Mouse (Mus musculus): ENCODE data around the gene Cadm4. TPM values are rescaled to one million over a fixed set of nuclear protein-coding genes. Genes with fewer than 3 reads are reported as not detected.

Cadm4 gene
- polyA plus RNA-seq, 1 experiment from 2014 or later, result 6.6 TPM

GRCm38 (mm10) chr7:24486654-24487130 lies 4.9 kb downstream of the Cadm4 start:
- H3K9ac ChIP-seq (replicated peaks; ENCODE audit: low read length), result no peak overlapping the region
- H3K27ac ChIP-seq (ENCODE audit: low read length), result no peak overlapping the region
- H3K4me2 ChIP-seq (replicated peaks; ENCODE audit: low read depth, low read length), result 0 out of 2 replicates have a peak overlapping the region, but pooled peaks have one; percentile 26
- WGBS, result 29% methylated on average over 9 of the region's 9 CpGs
- H3K4me3 ChIP-seq (ENCODE audit: low read length), result no peak overlapping the region
- peak; percentile 53 for ATAC-seq (ENCODE audit: low FRiP score, low TSS enrichment)
- peaks cover 6% of the 10 kb centered on the region for H3K27me3 ChIP-seq (ENCODE audit: insufficient read depth, low read length)
- H3K36me3 ChIP-seq (ENCODE audit: insufficient read depth, low read length), result no peaks in the 10 kb centered on the region
- peaks cover 13% of the 10 kb centered on the region for H3K4me1 ChIP-seq (ENCODE audit: insufficient read depth, low read length)
- no peaks in the 10 kb centered on the region for H3K9me3 ChIP-seq (ENCODE audit: low read length)

DNA sequence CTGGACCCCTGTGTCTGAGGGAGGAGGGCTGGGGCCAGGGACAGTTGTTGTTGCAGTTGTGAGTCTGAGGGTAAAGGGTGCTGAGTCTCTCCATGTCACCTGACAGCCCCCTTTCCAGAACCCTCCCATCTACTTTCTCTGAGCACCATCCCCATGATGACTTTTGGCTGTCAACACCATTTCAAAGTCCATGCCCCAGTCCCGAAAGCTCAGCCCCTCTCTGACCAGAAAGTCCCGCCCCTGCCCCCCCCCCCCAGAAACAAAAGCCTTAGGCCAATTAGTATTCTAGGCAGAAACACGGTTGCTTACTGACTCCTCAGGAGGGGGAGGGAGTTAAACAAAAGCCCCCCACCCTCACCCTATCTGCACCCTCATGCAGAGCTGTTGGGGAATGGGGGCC lies 5.6 kb downstream of the Cadm4 start:
- Histone ChIP-seq H3K4me2 (replicated peaks; ENCODE audit: low read depth, low read length) (no peak overlapping the region), H3K27ac (ENCODE audit: low read length) (no peak overlapping the region), H3K9me3 (ENCODE audit: low read length) (no peaks in the 10 kb centered on the region), H3K27me3 (ENCODE audit: insufficient read depth, low read length) (peaks cover 6% of the 10 kb centered on the region), H3K4me3 (ENCODE audit: low read length) (no peak overlapping the region), H3K4me1 (ENCODE audit: insufficient read depth, low read length) (peaks cover 12% of the 10 kb centered on the region), H3K36me3 (ENCODE audit: insufficient read depth, low read length) (no peaks in the 10 kb centered on the region), H3K9ac (replicated peaks; ENCODE audit: low read length) (no peak overlapping the region)
- WGBS, result 30% methylated on average over 3 of the region's 3 CpGs
- 0 out of 2 replicates have a peak, but pooled peaks have one; percentile 17 for ATAC-seq (ENCODE audit: low FRiP score, low TSS enrichment)

- Histone ChIP-seq H3K27ac (ENCODE audit: low read length) (no peak overlapping the region), H3K4me1 (ENCODE audit: insufficient read depth, low read length) (peaks cover 12% of the 10 kb centered on the region), H3K9me3 (ENCODE audit: low read length) (no peaks in the 10 kb centered on the region), H3K4me2 (replicated peaks; ENCODE audit: low read depth, low read length) (no peak overlapping the region), H3K4me3 (ENCODE audit: low read length) (no peak overlapping the region), H3K9ac (replicated peaks; ENCODE audit: low read length) (no peak overlapping the region), H3K36me3 (ENCODE audit: insufficient read depth, low read length) (no peaks in the 10 kb centered on the region), H3K27me3 (ENCODE audit: insufficient read depth, low read length) (no peaks in the 10 kb centered on the region; the same call in 1 of the 2 replicates)
- whole genome bisulfite sequencing, result 87% methylated on average over 8 of the region's 8 CpGs
- no peak for ATAC-seq (ENCODE audit: low FRiP score, low TSS enrichment)
These were observed 6.5 kb downstream of the Cadm4 start for GRCm38 (mm10) chr7:24488303-24488702.

GRCm38 (mm10) chr7:24499856-24500577 lies 18.2 kb downstream of the Cadm4 start:
- WGBS, result 7% methylated on average over 43 of the region's 43 CpGs
- H3K4me3 ChIP-seq (ENCODE audit: low read length), result peak overlapping the region; percentile 44
- peaks cover 19% of the 10 kb centered on the region for H3K4me1 ChIP-seq (ENCODE audit: insufficient read depth, low read length)
- ATAC-seq (ENCODE audit: low FRiP score, low TSS enrichment), result peak; percentile 80
- H3K27ac ChIP-seq (ENCODE audit: low read length), result no peak overlapping the region
- peak overlapping the region; percentile 54 for H3K9ac ChIP-seq (replicated peaks; ENCODE audit: low read length)
- H3K9me3 ChIP-seq (ENCODE audit: low read length), result 0 out of 2 replicates have a peak, but pooled peaks cover 4% of the 10 kb centered on the region
- peak overlapping the region; percentile 67 for H3K4me2 ChIP-seq (replicated peaks; ENCODE audit: low read depth, low read length)
- H3K27me3 ChIP-seq (ENCODE audit: insufficient read depth, low read length), result peaks cover 26% of the 10 kb centered on the region
- no peaks in the 10 kb centered on the region for H3K36me3 ChIP-seq (ENCODE audit: insufficient read depth, low read length)

GRCm38 (mm10) chr7:24500929-24501328 lies 19.1 kb downstream of the Cadm4 start:
- no peak overlapping the region for H3K9ac ChIP-seq (replicated peaks; ENCODE audit: low read length)
- H3K4me2 ChIP-seq (replicated peaks; ENCODE audit: low read depth, low read length), result no peak overlapping the region
- H3K27me3 ChIP-seq (ENCODE audit: insufficient read depth, low read length), result peaks cover 26% of the 10 kb centered on the region
- peaks cover 26% of the 10 kb centered on the region for H3K4me1 ChIP-seq (ENCODE audit: insufficient read depth, low read length)
- no peak overlapping the region for H3K4me3 ChIP-seq (ENCODE audit: low read length)
- 0 out of 2 replicates have a peak, but pooled peaks cover 4% of the 10 kb centered on the region for H3K9me3 ChIP-seq (ENCODE audit: low read length)
- WGBS, result 41% methylated on average over 7 of the region's 7 CpGs
- no peak overlapping the region for H3K27ac ChIP-seq (ENCODE audit: low read length)
- no peak for ATAC-seq (ENCODE audit: low FRiP score, low TSS enrichment)
- no peaks in the 10 kb centered on the region for H3K36me3 ChIP-seq (ENCODE audit: insufficient read depth, low read length)

DNA sequence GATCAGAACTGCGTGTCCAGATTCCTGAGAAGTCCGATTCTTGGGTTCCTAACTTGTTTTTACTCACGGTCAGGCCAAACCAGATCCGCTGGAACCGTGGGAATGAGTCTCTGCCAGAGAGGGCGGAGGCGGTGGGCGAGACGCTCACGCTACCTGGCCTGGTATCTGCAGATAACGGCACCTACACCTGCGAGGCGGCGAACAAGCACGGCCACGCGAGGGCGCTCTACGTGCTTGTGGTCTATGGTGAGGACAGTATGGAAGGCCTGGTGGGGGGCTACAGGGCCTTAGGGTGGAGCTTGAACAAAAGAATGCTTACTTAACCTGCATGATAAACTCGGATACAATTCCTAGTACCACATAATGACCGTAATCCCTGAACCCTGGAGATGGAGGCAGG lies 19.7 kb downstream of the Cadm4 start:
- H3K27me3 ChIP-seq (ENCODE audit: insufficient read depth, low read length), result peaks cover 26% of the 10 kb centered on the region
- 0 out of 2 replicates have a peak, but pooled peaks cover 4% of the 10 kb centered on the region for H3K9me3 ChIP-seq (ENCODE audit: low read length)
- H3K27ac ChIP-seq (ENCODE audit: low read length), result no peak overlapping the region
- 59% methylated on average over 21 of the region's 21 CpGs for WGBS
- no peak overlapping the region for H3K4me2 ChIP-seq (replicated peaks; ENCODE audit: low read depth, low read length)
- no peak overlapping the region for H3K9ac ChIP-seq (replicated peaks; ENCODE audit: low read length)
- ATAC-seq (ENCODE audit: low FRiP score, low TSS enrichment), result no peak
- H3K36me3 ChIP-seq (ENCODE audit: insufficient read depth, low read length), result no peaks in the 10 kb centered on the region
- no peak overlapping the region for H3K4me3 ChIP-seq (ENCODE audit: low read length)
- peaks cover 32% of the 10 kb centered on the region for H3K4me1 ChIP-seq (ENCODE audit: insufficient read depth, low read length)

DNA sequence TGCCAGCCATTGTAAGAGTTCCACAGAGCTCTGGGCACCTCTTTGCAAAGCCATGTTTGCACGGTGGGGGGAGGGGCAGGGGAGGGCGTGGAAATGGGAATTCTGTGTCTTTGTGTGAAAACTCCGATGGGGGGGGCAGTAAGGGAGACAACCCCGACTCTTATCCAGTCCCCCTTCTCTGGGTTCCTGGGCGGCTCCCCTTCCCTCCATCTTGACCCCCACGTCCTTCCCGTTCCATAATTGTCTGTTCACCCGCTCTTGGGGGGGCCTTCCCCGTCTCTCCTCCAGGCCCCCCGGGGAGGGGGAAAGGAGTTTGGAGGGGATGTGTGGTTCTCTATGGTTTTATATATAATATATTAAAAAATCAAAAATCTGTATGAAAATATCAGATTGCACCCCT lies 22.2 kb downstream of the Cadm4 start:
- 18% methylated on average over 10 of the region's 10 CpGs for whole genome bisulfite sequencing

DNA sequence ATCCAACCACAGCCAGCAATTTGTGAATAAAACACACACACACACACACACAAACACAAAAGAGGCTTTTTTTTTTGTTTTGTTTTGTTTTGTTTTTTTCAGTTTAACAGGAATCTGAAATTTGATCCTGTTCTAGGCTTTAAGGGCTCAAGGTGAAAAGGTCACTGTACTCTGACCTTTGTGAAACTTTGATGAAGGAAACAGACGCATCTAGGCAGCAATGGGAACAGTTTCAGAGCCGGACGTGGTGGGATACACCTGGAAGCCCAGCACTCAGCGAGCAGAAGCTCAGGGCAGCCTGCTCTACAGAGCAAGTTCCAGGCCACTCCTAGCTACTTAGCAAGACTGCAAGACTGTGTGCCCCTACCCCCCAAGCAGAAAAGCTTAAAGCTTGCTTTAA lies 23.0 kb downstream of the Cadm4 start:
- Histone ChIP-seq H3K9ac (replicated peaks; ENCODE audit: low read length) (no peak overlapping the region), H3K4me1 (ENCODE audit: insufficient read depth, low read length) (peaks cover 35% of the 10 kb centered on the region), H3K4me3 (ENCODE audit: low read length) (no peak overlapping the region), H3K9me3 (ENCODE audit: low read length) (0 out of 2 replicates have a peak, but pooled peaks cover 4% of the 10 kb centered on the region), H3K27ac (ENCODE audit: low read length) (no peak overlapping the region), H3K4me2 (replicated peaks; ENCODE audit: low read depth, low read length) (no peak overlapping the region), H3K36me3 (ENCODE audit: insufficient read depth, low read length) (no peaks in the 10 kb centered on the region), H3K27me3 (ENCODE audit: insufficient read depth, low read length) (peaks cover 7% of the 10 kb centered on the region)
- WGBS, result 12% methylated on average over 4 of the region's 4 CpGs
- ATAC-seq (ENCODE audit: low FRiP score, low TSS enrichment), result no peak

More for the DNA sequence above, 22.2 kb downstream of the Cadm4 start:
- H3K9me3 ChIP-seq (ENCODE audit: low read length), result 0 out of 2 replicates have a peak, but pooled peaks cover 4% of the 10 kb centered on the region
- no peaks in the 10 kb centered on the region for H3K36me3 ChIP-seq (ENCODE audit: insufficient read depth, low read length)
- H3K27me3 ChIP-seq (ENCODE audit: insufficient read depth, low read length), result peaks cover 16% of the 10 kb centered on the region
- no peak overlapping the region for H3K4me3 ChIP-seq (ENCODE audit: low read length)
- no peak overlapping the region for H3K9ac ChIP-seq (replicated peaks; ENCODE audit: low read length)
- no peak overlapping the region for H3K4me2 ChIP-seq (replicated peaks; ENCODE audit: low read depth, low read length)
- H3K4me1 ChIP-seq (ENCODE audit: insufficient read depth, low read length), result peaks cover 39% of the 10 kb centered on the region
- no peak overlapping the region for H3K27ac ChIP-seq (ENCODE audit: low read length)
- no peak for ATAC-seq (ENCODE audit: low FRiP score, low TSS enrichment)

DNA sequence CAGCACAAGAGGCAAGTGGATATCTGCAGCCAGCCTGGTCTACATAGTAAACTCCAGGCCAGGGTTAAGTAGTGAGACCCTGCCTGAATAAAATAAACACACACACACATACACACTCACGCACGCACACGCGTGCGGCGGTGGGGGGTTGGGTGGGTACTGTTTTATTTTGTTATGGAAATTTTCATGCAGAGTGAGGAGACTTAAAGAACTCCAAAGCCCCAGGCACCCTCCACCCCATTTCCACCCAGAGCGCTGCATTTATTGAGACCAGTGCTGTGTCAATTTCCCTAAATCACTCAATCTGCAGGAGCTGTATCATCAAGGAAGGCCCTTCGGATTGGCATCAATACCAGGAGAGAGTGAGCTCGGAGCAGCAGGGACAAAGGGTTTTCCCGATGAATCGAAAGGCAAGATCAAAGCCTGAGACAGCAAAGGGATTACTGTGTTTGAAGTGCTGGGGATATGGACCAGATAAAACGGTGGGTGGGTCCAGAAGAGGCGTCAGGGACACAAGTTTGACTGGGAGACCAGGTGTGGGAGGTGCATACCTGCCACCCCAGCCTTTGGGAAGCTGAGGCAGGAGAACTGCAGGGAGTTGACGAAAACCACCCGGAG lies 23.7 kb downstream of the Cadm4 start:
- 0 out of 2 replicates have a peak overlapping the region, but pooled peaks have one; percentile 79 for H3K4me3 ChIP-seq (ENCODE audit: low read length)

More for the DNA sequence above, 23.7 kb downstream of the Cadm4 start:
- Histone ChIP-seq H3K36me3 (ENCODE audit: insufficient read depth, low read length) (no peaks in the 10 kb centered on the region), H3K9ac (replicated peaks; ENCODE audit: low read length) (peak overlapping the region; percentile 50; the same call in 1 of the 2 replicates), H3K9me3 (ENCODE audit: low read length) (0 out of 2 replicates have a peak, but pooled peaks cover 4% of the 10 kb centered on the region), H3K27me3 (ENCODE audit: insufficient read depth, low read length) (peaks cover 2% of the 10 kb centered on the region; the same call in 1 of the 2 replicates), H3K4me2 (replicated peaks; ENCODE audit: low read depth, low read length) (peak overlapping the region; percentile 96; the same call in 1 of the 2 replicates), H3K4me1 (ENCODE audit: insufficient read depth, low read length) (peaks cover 28% of the 10 kb centered on the region), H3K27ac (ENCODE audit: low read length) (no peak overlapping the region)
- ATAC-seq (ENCODE audit: low FRiP score, low TSS enrichment), result no peak
- WGBS, result 28% methylated on average over 15 of the region's 15 CpGs

All from kidney, embryonic 16.5 days (tissue).